Mouse (Mus musculus) right cerebral cortex, postnatal 14 days (tissue): ENCODE data around the gene Lrguk.
A peak's percentile ranks its signal among the peaks of the same experiment; 100 is the strongest.

Experiments
- DNase-seq: peaks from one replicate; pipeline ENCODE4 v3.0.0; 2022

The Lrguk gene

GRCm38 (mm10) chr6:34067271-34067670, 38.0 kb downstream of the Lrguk start:
- DNase-seq: no peak

GRCm38 (mm10) chr6:34071936-34072335, 42.7 kb downstream of the Lrguk start:
- DNase-seq: no peak

GRCm38 (mm10) chr6:34073931-34074442, 44.7 kb downstream of the Lrguk start:
- no peak for DNase-seq

- DNase-seq: peak; percentile 19
Measured at GRCm38 (mm10) chr6:34075520-34075919, 46.3 kb downstream of the Lrguk start.

GRCm38 (mm10) chr6:34083471-34083870, 54.2 kb downstream of the Lrguk start:
- no peak for DNase-seq

GRCm38 (mm10) chr6:34087701-34088100, 58.5 kb downstream of the Lrguk start:
- DNase-seq: no peak

- DNase-seq: no peak
Measured at GRCm38 (mm10) chr6:34088986-34089385, 59.7 kb downstream of the Lrguk start.

GRCm38 (mm10) chr6:34091537-34091936, 62.3 kb downstream of the Lrguk start:
- DNase-seq: no peak

- DNase-seq: no peak
Measured at GRCm38 (mm10) chr6:34096274-34096673, 67.0 kb downstream of the Lrguk start.

- DNase-seq: no peak
Measured at GRCm38 (mm10) chr6:34096905-34097304, 67.7 kb downstream of the Lrguk start.

GRCm38 (mm10) chr6:34099725-34100124, 70.5 kb downstream of the Lrguk start:
- DNase-seq: no peak

- no peak for DNase-seq
Measured at GRCm38 (mm10) chr6:34101531-34102396, 72.5 kb downstream of the Lrguk start.

- no peak for DNase-seq
Measured at GRCm38 (mm10) chr6:34103251-34103920, 74.1 kb downstream of the Lrguk start.

GRCm38 (mm10) chr6:34110571-34110970, 81.3 kb downstream of the Lrguk start:
- DNase-seq: no peak

- no peak for DNase-seq
Measured at GRCm38 (mm10) chr6:34111406-34111805, 82.2 kb downstream of the Lrguk start.

- no peak for DNase-seq
Measured at GRCm38 (mm10) chr6:34116838-34117478, 87.7 kb downstream of the Lrguk start.

- DNase-seq: no peak
Measured at GRCm38 (mm10) chr6:34124401-34124800, 95.2 kb downstream of the Lrguk start.

GRCm38 (mm10) chr6:34129261-34129660, 100.0 kb downstream of the Lrguk start:
- DNase-seq: no peak

- DNase-seq: no peak
Measured at GRCm38 (mm10) chr6:34132391-34132790, 103.1 kb downstream of the Lrguk start.

GRCm38 (mm10) chr6:34138366-34138765, 109.1 kb downstream of the Lrguk start:
- DNase-seq: no peak

- DNase-seq: no peak
Measured at GRCm38 (mm10) chr6:34142931-34143330, 113.7 kb downstream of the Lrguk start.

- no peak for DNase-seq
Measured at GRCm38 (mm10) chr6:34146042-34146441, 116.8 kb downstream of the Lrguk start.

GRCm38 (mm10) chr6:34148021-34148420, 118.8 kb downstream of the Lrguk start:
- DNase-seq: no peak

- no peak for DNase-seq
Measured at GRCm38 (mm10) chr6:34148639-34149038, 119.4 kb downstream of the Lrguk start.
